28 mouse cellular contexts compared by ENCODE assay signal in genomic region chr4:62373668-62374067, GRCm38 (mm10). TPM values are rescaled to one million over a fixed set of nuclear protein-coding genes. Genes with fewer than 3 reads are reported as not detected.
DNase-seq lines count a peak whose midpoint lies in the region; ATAC-seq and TF ChIP-seq lines count a peak whose summit lies in the region.
"Had no signal": no experiment of that assay in that cellular context is flagged by ENCODE, and none has a peak within 500 bp of the region (broad histone marks: within the 10 kb centered on the region; RNA-seq: fewer than 3 reads in every experiment).

No protein-coding gene starts in this region.

- TF ChIP-seq CTCF in G1E (IDR thresholded peaks at IDR 0.05; ENCODE audit: low read depth, low read length), result no peak
- TF ChIP-seq CTCF in small intestine, adult 2 months (IDR thresholded peaks at IDR 0.05; ENCODE audit: extremely low read depth, insufficient read length, insufficient replicate concordance, low read depth, low read length), result no peak

- H3K4me3 ChIP-seq in G1E (ENCODE audit: low read depth, low read length), result peak overlapping the region; percentile 54; the same call in 1 of the 2 replicates
- no peak overlapping the region for H3K4me3 ChIP-seq in small intestine, adult 2 months (ENCODE audit: low read depth, low read length)
- H3K4me3 ChIP-seq: erythroblast, embryonic 14.5 days; heart, embryonic 13.5 days; layer of hippocampus, adult 2 months; left cerebral cortex, adult 2 months; limb, embryonic 13.5 days; neural tube, embryonic 15.5 days had no signal

- intact Hi-C loops in left cerebral cortex, postnatal 10 days (cut with DNase I), result no loop called here

- peak; percentile 35 for DNase-seq in kidney, adult 9 months
- DNase-seq in kidney, postnatal 4 days, result no peak
- DNase-seq in G1E (ENCODE audit: low spot score), result no peak
- DNase-seq in NIH3T3 (ENCODE audit: low read depth), result peak; percentile 8
- DNase-seq in left cerebral cortex, postnatal 10 days (ENCODE audit: extremely low spot score in 1 of 2, low spot score in 2 of 2), result no peak
- DNase-seq: adrenal gland, adult 8-10 months; B cell, adult 2 months; cerebellum, adult 2 months; cerebellum, postnatal 14 days; heart, postnatal 14 days; lung, adult 2 months; lung, postnatal 10 days; midbrain, embryonic 14.5 days; retina, postnatal 1 day; right cerebral cortex, postnatal 14 days; spleen, adult 18-20 months; thymus, adult 18-20 months; thymus, postnatal 25 days had no signal

- TF ChIP-seq POLR2A in small intestine, adult 2 months (IDR thresholded peaks at IDR 0.05; ENCODE audit: low read depth, low read length), result no peak

- H3K27me3 ChIP-seq in G1E (ENCODE audit: insufficient read depth, low read length), result no peaks in the 10 kb centered on the region
- no peaks in the 10 kb centered on the region for H3K27me3 ChIP-seq in small intestine, adult 2 months (ENCODE audit: control insufficient read depth, insufficient read depth, low read length)
- H3K27me3 ChIP-seq: heart, embryonic 13.5 days; limb, embryonic 13.5 days; neural tube, embryonic 15.5 days had no signal

- peaks cover 80% of the 10 kb centered on the region for H3K4me1 ChIP-seq in G1E (ENCODE audit: insufficient read depth, low read depth, low read length)
- peaks cover 22% of the 10 kb centered on the region; the same call in 1 of the 2 replicates for H3K4me1 ChIP-seq in small intestine, adult 2 months (ENCODE audit: control insufficient read depth, insufficient read depth, insufficient read length, low read length)
- H3K4me1 ChIP-seq: limb, embryonic 13.5 days; neural tube, embryonic 15.5 days had no signal

- ATAC-seq in G1E (ENCODE audit: extremely low read depth, insufficient number of reproducible peaks, low FRiP score, poor library complexity, severe bottlenecking), result no peak
- ATAC-seq: forebrain, embryonic 16.5 days; hindbrain, embryonic 16.5 days had no signal

- H3K36me3 ChIP-seq in G1E (replicated peaks), result peaks cover 27% of the 10 kb centered on the region
- no peaks in the 10 kb centered on the region for H3K36me3 ChIP-seq in small intestine, adult 2 months (ENCODE audit: control insufficient read depth, insufficient read depth, low read length)
- H3K36me3 ChIP-seq: heart, embryonic 13.5 days; limb, embryonic 13.5 days; neural tube, embryonic 15.5 days had no signal

- H3K9me3 ChIP-seq in G1E (replicated peaks), result no peaks in the 10 kb centered on the region
- H3K9me3 ChIP-seq: heart, embryonic 13.5 days; limb, embryonic 13.5 days; neural tube, embryonic 15.5 days had no signal

- 17% methylated on average over 7 of the region's 7 CpGs for WGBS in small intestine, adult 2 months

- H3K27ac ChIP-seq in small intestine, adult 2 months (ENCODE audit: insufficient read depth, low read depth, low read length), result peak overlapping the region; percentile 29; the same call in 1 of the 2 replicates
- H3K27ac ChIP-seq: layer of hippocampus, adult 2 months; left cerebral cortex, adult 2 months; limb, embryonic 13.5 days; macrophage; neural tube, embryonic 15.5 days had no signal

RNA-seq across cellular contexts. Expression of gene Slc31a1, which starts 13.1 kb away (rescaled TPM):
- total RNA-seq in G1E (2014; fragmentation: Nextera tagmentation) (46.4 and 47.5 TPM in 2 replicates), G1E (2017) (25.7 and 30.4 TPM in 2 replicates)
- 2.2 and 3.4 TPM in 2 replicates for polyA plus RNA-seq in G1E (2012)
- 18.2 and 40.3 TPM in 2 replicates for polyA plus RNA-seq in small intestine, adult 2 months (2012; rRNA removed)
- total RNA-seq in left cerebral cortex, postnatal 10 days (2021), result 10 to 100 TPM; 32.7 TPM

RNA-seq across cellular contexts. Expression of gene Fkbp15, which starts 13.3 kb away (rescaled TPM):
- total RNA-seq in G1E (2014; fragmentation: Nextera tagmentation) (54.2 and 60.9 TPM in 2 replicates), G1E (2017) (60.0 and 60.3 TPM in 2 replicates)
- polyA plus RNA-seq in G1E (2012), result 14.5 and 16.7 TPM in 2 replicates
- polyA plus RNA-seq in small intestine, adult 2 months (2012; rRNA removed), result 13.6 and 21.6 TPM in 2 replicates
- 10 to 100 TPM; 37.2 to 38.8 TPM for total RNA-seq in left cerebral cortex, postnatal 10 days (2021)

RNA-seq across cellular contexts. Expression of gene Cdc26, which starts 34.8 kb away (rescaled TPM):
- total RNA-seq in G1E (2014; fragmentation: Nextera tagmentation) (120 and 128 TPM in 2 replicates), G1E (2017) (120 and 148 TPM in 2 replicates)
- polyA plus RNA-seq in G1E (2012), result 9.6 and 44.1 TPM in 2 replicates
- polyA plus RNA-seq in small intestine, adult 2 months (2012; rRNA removed), result 3.5 and 6.6 TPM in 2 replicates
- 10 to 100 TPM; 43.1 to 52.3 TPM for total RNA-seq in left cerebral cortex, postnatal 10 days (2021)

RNA-seq across cellular contexts. Expression of gene Prpf4, which starts 34.9 kb away (rescaled TPM):
- total RNA-seq in G1E (2014; fragmentation: Nextera tagmentation) (23.0 and 26.8 TPM in 2 replicates), G1E (2017) (21.5 and 23.1 TPM in 2 replicates)
- polyA plus RNA-seq in G1E (2012), result 2.5 and 4.1 TPM in 2 replicates
- polyA plus RNA-seq in small intestine, adult 2 months (2012; rRNA removed), result 2.1 and 3.5 TPM in 2 replicates
- total RNA-seq in left cerebral cortex, postnatal 10 days (2021), result 10 to 100 TPM; 13.1 to 13.7 TPM

Comparison
In these comparisons a context has a peak if more than half of its experiments do, and no peak if none do; other contexts are left out.
1. DNase-seq: peak in kidney, adult 9 months (single experiment) and NIH3T3 (single experiment); none in kidney, postnatal 4 days (0 of 2), G1E (single experiment) and left cerebral cortex, postnatal 10 days (0 of 2).